Mouse (Mus musculus) testis, postnatal 10 days (tissue): ENCODE measurements at regions not wholly inside any gene's neighbourhood (a gene's known extent, or its start where the extent isn't known, plus 50 kb on each side); places are given as distances from the start of the nearest gene placed in this dataset.

Experiments
- DNase-seq: peaks from one replicate; pipeline ENCODE4 v3.0.0; 2021; ENCODE audit warnings: low spot score

- no peak for DNase-seq
Observed at GRCm38 (mm10) chr17:9995321-9995720, 324.3 kb downstream of the Qk start.

GRCm38 (mm10) chr17:9990744-9991143 lies 321.2 kb upstream of the Pabpc6 start:
- DNase-seq = no peak

GRCm38 (mm10) chr17:9981273-9981672 lies 311.8 kb upstream of the Pabpc6 start:
- DNase-seq = peak; percentile 50

GRCm38 (mm10) chr17:9976866-9977421 lies 307.4 kb upstream of the Pabpc6 start:
- no peak for DNase-seq

- no peak for DNase-seq
Observed at GRCm38 (mm10) chr17:9975995-9976394, 306.5 kb upstream of the Pabpc6 start.

GRCm38 (mm10) chr17:9975153-9975552 lies 305.6 kb upstream of the Pabpc6 start:
- no peak for DNase-seq

GRCm38 (mm10) chr17:9967988-9968387 lies 298.5 kb upstream of the Pabpc6 start:
- DNase-seq = no peak

- DNase-seq = no peak
Observed at GRCm38 (mm10) chr17:9962893-9963436, 293.4 kb upstream of the Pabpc6 start.

- no peak for DNase-seq
Observed at GRCm38 (mm10) chr17:9948985-9949667, 279.6 kb upstream of the Pabpc6 start.

GRCm38 (mm10) chr17:9947609-9948008 lies 278.1 kb upstream of the Pabpc6 start:
- no peak for DNase-seq

- no peak for DNase-seq
Observed at GRCm38 (mm10) chr17:9944513-9944912, 275.0 kb upstream of the Pabpc6 start.

GRCm38 (mm10) chr17:9942171-9942570 lies 272.7 kb upstream of the Pabpc6 start:
- no peak for DNase-seq

- no peak for DNase-seq
Observed at GRCm38 (mm10) chr17:9939576-9939975, 270.1 kb upstream of the Pabpc6 start.

GRCm38 (mm10) chr17:9938426-9938825 lies 268.9 kb upstream of the Pabpc6 start:
- no peak for DNase-seq

GRCm38 (mm10) chr17:9937211-9937610 lies 267.7 kb upstream of the Pabpc6 start:
- no peak for DNase-seq

- DNase-seq = no peak
Observed at GRCm38 (mm10) chr17:9932186-9932585, 262.7 kb upstream of the Pabpc6 start.

- DNase-seq = no peak
Observed at GRCm38 (mm10) chr17:9931526-9931925, 262.0 kb upstream of the Pabpc6 start.

GRCm38 (mm10) chr17:9929448-9930088 lies 260.1 kb upstream of the Pabpc6 start:
- DNase-seq = no peak

GRCm38 (mm10) chr17:9927724-9928123 lies 258.2 kb upstream of the Pabpc6 start:
- no peak for DNase-seq

- DNase-seq = no peak
Observed at GRCm38 (mm10) chr17:9926308-9926707, 256.8 kb upstream of the Pabpc6 start.

GRCm38 (mm10) chr17:9921326-9921725 lies 251.8 kb upstream of the Pabpc6 start:
- DNase-seq = no peak

GRCm38 (mm10) chr17:9917031-9917430 lies 247.5 kb upstream of the Pabpc6 start:
- no peak for DNase-seq

- no peak for DNase-seq
Observed at GRCm38 (mm10) chr17:9910856-9911255, 241.3 kb upstream of the Pabpc6 start.
